Mouse (Mus musculus): ENCODE measurements at regions not wholly inside any gene's neighbourhood (a gene's known extent, or its start where the extent isn't known, plus 50 kb on each side); places are given as distances from the start of the nearest gene placed in this dataset.

GRCm38 (mm10) chr5:91751168-91751567 is 211.7 kb downstream of the Rchy1 start:
- Histone ChIP-seq H3K9me3 (replicated peaks) (no peaks in the 10 kb centered on the region), H3K4me1 (replicated peaks) (peaks cover 12% of the 10 kb centered on the region), H3K4me3 (no peak overlapping the region), H3K36me3 (no peaks in the 10 kb centered on the region), H3K4me2 (no peak overlapping the region), H3K27me3 (replicated peaks) (no peaks in the 10 kb centered on the region), H3K27ac (ENCODE audit: poor library complexity, severe bottlenecking) (no peak overlapping the region), H3K9ac (no peak overlapping the region)
- ATAC-seq (ENCODE audit: insufficient number of reproducible peaks, low FRiP score), result peak; percentile 36; the same call in 1 of the 2 replicates
- 41% methylated on average over 6 of the region's 6 CpGs for WGBS

GRCm38 (mm10) chr5:91746077-91746476 is 216.8 kb downstream of the Rchy1 start:
- Histone ChIP-seq H3K4me3 (no peak overlapping the region), H3K9ac (no peak overlapping the region), H3K27me3 (replicated peaks) (no peaks in the 10 kb centered on the region), H3K4me1 (replicated peaks) (peaks cover 9% of the 10 kb centered on the region), H3K36me3 (no peaks in the 10 kb centered on the region), H3K4me2 (no peak overlapping the region), H3K27ac (ENCODE audit: poor library complexity, severe bottlenecking) (no peak overlapping the region), H3K9me3 (replicated peaks) (no peaks in the 10 kb centered on the region)
- ATAC-seq (ENCODE audit: insufficient number of reproducible peaks, low FRiP score), result no peak
- WGBS, result 66% methylated on average over 5 of the region's 5 CpGs

- no peak overlapping the region for H3K27ac ChIP-seq (ENCODE audit: poor library complexity, severe bottlenecking)
- H3K9me3 ChIP-seq (replicated peaks), result no peaks in the 10 kb centered on the region
- peaks cover 16% of the 10 kb centered on the region for H3K4me1 ChIP-seq (replicated peaks)
- H3K4me3 ChIP-seq, result no peak overlapping the region
- H3K27me3 ChIP-seq (replicated peaks), result no peaks in the 10 kb centered on the region
- no peak overlapping the region for H3K9ac ChIP-seq
- ATAC-seq (ENCODE audit: insufficient number of reproducible peaks, low FRiP score), result no peak
- H3K4me2 ChIP-seq, result no peak overlapping the region
- H3K36me3 ChIP-seq, result no peaks in the 10 kb centered on the region
Measured at GRCm38 (mm10) chr5:91744389-91744788, 218.5 kb downstream of the Rchy1 start.

GRCm38 (mm10) chr5:91740159-91740537 is 222.7 kb downstream of the Rchy1 start:
- H3K4me1 ChIP-seq (replicated peaks), result peaks cover 17% of the 10 kb centered on the region
- no peak overlapping the region for H3K9ac ChIP-seq
- no peak for ATAC-seq (ENCODE audit: insufficient number of reproducible peaks, low FRiP score)
- no peaks in the 10 kb centered on the region for H3K27me3 ChIP-seq (replicated peaks)
- H3K9me3 ChIP-seq (replicated peaks), result no peaks in the 10 kb centered on the region
- H3K27ac ChIP-seq (ENCODE audit: poor library complexity, severe bottlenecking), result peak overlapping the region; percentile 26
- H3K4me2 ChIP-seq, result peak overlapping the region; percentile 28; the same call in 1 of the 2 replicates
- WGBS, result 35% methylated on average over 4 of the region's 4 CpGs
- no peaks in the 10 kb centered on the region for H3K36me3 ChIP-seq
- no peak overlapping the region for H3K4me3 ChIP-seq

- Histone ChIP-seq H3K36me3 (no peaks in the 10 kb centered on the region), H3K27me3 (replicated peaks) (no peaks in the 10 kb centered on the region), H3K27ac (ENCODE audit: poor library complexity, severe bottlenecking) (peak overlapping the region; percentile 26), H3K9me3 (replicated peaks) (no peaks in the 10 kb centered on the region), H3K4me2 (peak overlapping the region; percentile 28; the same call in 1 of the 2 replicates), H3K4me1 (replicated peaks) (peaks cover 17% of the 10 kb centered on the region), H3K4me3 (no peak overlapping the region), H3K9ac (no peak overlapping the region)
- 0 out of 2 replicates have a peak, but pooled peaks have one; percentile 53 for ATAC-seq (ENCODE audit: insufficient number of reproducible peaks, low FRiP score)
- 39% methylated on average over 16 of the region's 16 CpGs for WGBS
Measured at GRCm38 (mm10) chr5:91739433-91740158, 222.2 kb downstream of the Parm1 start.

- H3K9ac ChIP-seq, result no peak overlapping the region
- H3K9me3 ChIP-seq (replicated peaks), result no peaks in the 10 kb centered on the region
- 0 out of 2 replicates have a peak, but pooled peaks cover 2% of the 10 kb centered on the region for H3K4me1 ChIP-seq (replicated peaks)
- no peaks in the 10 kb centered on the region for H3K27me3 ChIP-seq (replicated peaks)
- no peak overlapping the region for H3K4me3 ChIP-seq
- H3K4me2 ChIP-seq, result no peak overlapping the region
- H3K27ac ChIP-seq (ENCODE audit: poor library complexity, severe bottlenecking), result no peak overlapping the region
- no peak for ATAC-seq (ENCODE audit: insufficient number of reproducible peaks, low FRiP score)
- WGBS, result 78% methylated on average over 5 of the region's 5 CpGs
- H3K36me3 ChIP-seq, result no peaks in the 10 kb centered on the region
Measured at GRCm38 (mm10) chr5:91732002-91732401, 214.6 kb downstream of the Parm1 start.

GRCm38 (mm10) chr5:91731155-91731554 is 213.7 kb downstream of the Parm1 start:
- 77% methylated on average over 5 of the region's 5 CpGs for WGBS
- no peak overlapping the region for H3K27ac ChIP-seq (ENCODE audit: poor library complexity, severe bottlenecking)
- no peak overlapping the region for H3K4me3 ChIP-seq
- ATAC-seq (ENCODE audit: insufficient number of reproducible peaks, low FRiP score), result no peak
- H3K9me3 ChIP-seq (replicated peaks), result no peaks in the 10 kb centered on the region
- no peaks in the 10 kb centered on the region for H3K27me3 ChIP-seq (replicated peaks)
- H3K4me2 ChIP-seq, result no peak overlapping the region
- H3K4me1 ChIP-seq (replicated peaks), result peaks cover 5% of the 10 kb centered on the region; the same call in 1 of the 2 replicates
- H3K9ac ChIP-seq, result no peak overlapping the region
- no peaks in the 10 kb centered on the region for H3K36me3 ChIP-seq

GRCm38 (mm10) chr5:91729868-91730267 is 212.5 kb downstream of the Parm1 start:
- H3K4me1 ChIP-seq (replicated peaks), result peaks cover 13% of the 10 kb centered on the region; the same call in 1 of the 2 replicates
- no peak for ATAC-seq (ENCODE audit: insufficient number of reproducible peaks, low FRiP score)
- 47% methylated on average over 3 of the region's 3 CpGs for WGBS
- no peak overlapping the region for H3K4me3 ChIP-seq
- no peak overlapping the region for H3K27ac ChIP-seq (ENCODE audit: poor library complexity, severe bottlenecking)
- no peaks in the 10 kb centered on the region for H3K9me3 ChIP-seq (replicated peaks)
- H3K36me3 ChIP-seq, result no peaks in the 10 kb centered on the region
- no peak overlapping the region for H3K9ac ChIP-seq
- H3K4me2 ChIP-seq, result no peak overlapping the region
- H3K27me3 ChIP-seq (replicated peaks), result no peaks in the 10 kb centered on the region

- Histone ChIP-seq H3K36me3 (no peaks in the 10 kb centered on the region), H3K4me1 (replicated peaks) (peaks cover 13% of the 10 kb centered on the region; the same call in 1 of the 2 replicates), H3K9me3 (replicated peaks) (no peaks in the 10 kb centered on the region), H3K27ac (ENCODE audit: poor library complexity, severe bottlenecking) (no peak overlapping the region), H3K27me3 (replicated peaks) (no peaks in the 10 kb centered on the region), H3K4me2 (no peak overlapping the region), H3K4me3 (no peak overlapping the region), H3K9ac (no peak overlapping the region)
- ATAC-seq (ENCODE audit: insufficient number of reproducible peaks, low FRiP score), result no peak
- 51% methylated on average over 4 of the region's 4 CpGs for WGBS
Measured at GRCm38 (mm10) chr5:91729415-91729814, 212.0 kb downstream of the Parm1 start.

- no peaks in the 10 kb centered on the region for H3K27me3 ChIP-seq (replicated peaks)
- no peak overlapping the region for H3K4me3 ChIP-seq
- no peak overlapping the region for H3K4me2 ChIP-seq
- 53% methylated on average over 2 of the region's 2 CpGs for WGBS
- no peaks in the 10 kb centered on the region for H3K9me3 ChIP-seq (replicated peaks)
- H3K9ac ChIP-seq, result no peak overlapping the region
- no peak for ATAC-seq (ENCODE audit: insufficient number of reproducible peaks, low FRiP score)
- peaks cover 13% of the 10 kb centered on the region; the same call in 1 of the 2 replicates for H3K4me1 ChIP-seq (replicated peaks)
- H3K36me3 ChIP-seq, result no peaks in the 10 kb centered on the region
- H3K27ac ChIP-seq (ENCODE audit: poor library complexity, severe bottlenecking), result no peak overlapping the region
Measured at GRCm38 (mm10) chr5:91727448-91727847, 210.0 kb downstream of the Parm1 start.

- H3K4me2 ChIP-seq, result no peak overlapping the region
- H3K27ac ChIP-seq (ENCODE audit: poor library complexity, severe bottlenecking), result no peak overlapping the region
- no peak for ATAC-seq (ENCODE audit: insufficient number of reproducible peaks, low FRiP score)
- peaks cover 19% of the 10 kb centered on the region for H3K4me1 ChIP-seq (replicated peaks)
- H3K27me3 ChIP-seq (replicated peaks), result no peaks in the 10 kb centered on the region
- no peak overlapping the region for H3K9ac ChIP-seq
- WGBS, result 54% methylated on average over 6 of the region's 6 CpGs
- no peaks in the 10 kb centered on the region for H3K36me3 ChIP-seq
- no peaks in the 10 kb centered on the region for H3K9me3 ChIP-seq (replicated peaks)
- no peak overlapping the region for H3K4me3 ChIP-seq
Measured at GRCm38 (mm10) chr5:91726118-91726500, 208.7 kb downstream of the Parm1 start.
